Mouse (Mus musculus) MEL (cell line): Measurements from ENCODE around the gene Gapdh. TPM values are rescaled to one million over a fixed set of nuclear protein-coding genes. Genes with fewer than 3 reads are reported as not detected.

ENCODE experiments used
- DNase-seq: peaks from one replicate; pipeline ENCODE4 v3.0.0; 2011; ENCODE audit warnings: low read depth, low spot score
- H3K27ac ChIP-seq: 2 replicates; pipeline ENCODE4 v1.5.1; 2012; ENCODE audit warnings: low read depth, mild to moderate bottlenecking, control low read depth, low read length, moderate library complexity; ENCODE audit not compliant: control insufficient read depth
- H3K27me3 ChIP-seq, 2 experiments: fragments of 150-350 bp in 1 of 2; sonication (generic) in 1 of 2; 2 replicates each; pipeline ENCODE4 v1.6.1; 2012; ENCODE audit warnings: low read length in 2 of 2, mild to moderate bottlenecking in 2 of 2, improper control_type of control experiment in 1 of 2, moderate library complexity in 1 of 2; ENCODE audit not compliant: insufficient read depth in 2 of 2, control insufficient read depth in 1 of 2
- H3K36me3 ChIP-seq, 2 experiments: 2 replicates each; pipeline ENCODE4 v1.6.1; 2012 to 2014; ENCODE audit warnings: low read length in 2 of 2, improper control_type of control experiment in 1 of 2, inconsistent platforms in 1 of 2, mild to moderate bottlenecking in 1 of 2; ENCODE audit not compliant: insufficient read depth in 2 of 2, control insufficient read depth in 1 of 2
- H3K4me1 ChIP-seq, 2 experiments: fragments of 150-350 bp in 1 of 2; sonication (generic) in 1 of 2; 2 replicates each; pipeline ENCODE4 v1.6.1; 2012; ENCODE audit warnings: low read length in 2 of 2, improper control_type of control experiment in 1 of 2, mild to moderate bottlenecking in 1 of 2; ENCODE audit not compliant: insufficient read depth in 2 of 2, control insufficient read depth in 1 of 2
- H3K4me3 ChIP-seq, 2 experiments: fragments of 150-350 bp in 1 of 2; sonication (generic) in 1 of 2; 2 replicates each; pipeline ENCODE4 v1.5.1; 2012; ENCODE audit warnings: low read depth in 2 of 2, low read length in 2 of 2, mild to moderate bottlenecking in 2 of 2, moderate library complexity in 2 of 2, control low read depth in 1 of 2, improper control_type of control experiment in 1 of 2; ENCODE audit not compliant: control insufficient read depth in 1 of 2, insufficient read depth in 1 of 2
- H3K79me2 ChIP-seq: 2 replicates; pipeline ENCODE4 v1.6.1; 2012; ENCODE audit warnings: mild to moderate bottlenecking, low read length, moderate library complexity; ENCODE audit not compliant: control insufficient read depth, poor library complexity, insufficient read depth
- H3K9ac ChIP-seq: 2 replicates; pipeline ENCODE4 v1.6.1; 2012; ENCODE audit warnings: low read depth, mild to moderate bottlenecking, control low read depth, low read length, moderate library complexity; ENCODE audit not compliant: control insufficient read depth, poor library complexity, severe bottlenecking
- H3K9me3 ChIP-seq: fragments of 150-350 bp; sonication (generic); replicated peaks from 2 replicates; pipeline ENCODE4 v1.6.1; 2012; ENCODE audit warnings: mild to moderate bottlenecking, low read length, improper control_type of control experiment, moderate library complexity; ENCODE audit not compliant: insufficient read depth
- BHLHE40 ChIP-seq: IDR thresholded peaks from 2 replicates; pipeline ENCODE4 v1.6.1; 2012; ENCODE audit warnings: low read depth, mild to moderate bottlenecking, inconsistent platforms, low read length, improper control_type of control experiment, borderline replicate concordance
- CHD1 ChIP-seq: IDR thresholded peaks from 2 replicates; pipeline ENCODE4 v1.6.1; 2012; ENCODE audit warnings: low read depth, mild to moderate bottlenecking, inconsistent platforms, low read length, improper control_type of control experiment
- CHD2 ChIP-seq: IDR thresholded peaks from 2 replicates; pipeline ENCODE4 v1.6.1; 2011; ENCODE audit warnings: low read length, improper control_type of control experiment
- CTCF ChIP-seq, 3 experiments: IDR thresholded peaks in 2 of 3; conservative IDR thresholded peaks in 1 of 3; 2 replicates each; pipeline ENCODE4 v1.5.1; 2011 to 2012; ENCODE audit warnings: low read length in 3 of 3, low read depth in 2 of 3, mild to moderate bottlenecking in 2 of 3, improper control_type of control experiment in 1 of 3, inconsistent platforms in 1 of 3, mixed read lengths in 1 of 3, moderate library complexity in 1 of 3; ENCODE audit not compliant: control insufficient read depth in 1 of 3, insufficient read depth in 1 of 3, poor library complexity in 1 of 3, severe bottlenecking in 1 of 3
- E2F4 ChIP-seq: IDR thresholded peaks from 2 replicates; pipeline ENCODE4 v1.6.1; 2011; ENCODE audit warnings: low read depth, low read length, improper control_type of control experiment, borderline replicate concordance
- ELF1 ChIP-seq: IDR thresholded peaks from 2 replicates; pipeline ENCODE4 v1.6.1; 2014; ENCODE audit warnings: low read depth, mild to moderate bottlenecking, inconsistent platforms, low read length, improper control_type of control experiment, moderate library complexity
- EP300 ChIP-seq, 2 experiments: IDR thresholded peaks; 2 replicates each; pipeline ENCODE4 v1.6.1; 2011; ENCODE audit warnings: improper control_type of control experiment in 2 of 2, low read length in 2 of 2, low read depth in 1 of 2, mild to moderate bottlenecking in 1 of 2
- ETS1 ChIP-seq: IDR thresholded peaks from 2 replicates; pipeline ENCODE4 v1.6.1; 2012; ENCODE audit warnings: low read depth, mild to moderate bottlenecking, inconsistent platforms, low read length, improper control_type of control experiment, moderate library complexity
- GATA1 ChIP-seq: IDR thresholded peaks from 2 replicates; pipeline ENCODE4 v1.6.1; 2011; ENCODE audit warnings: low read depth, low read length, improper control_type of control experiment
- JUND ChIP-seq: IDR thresholded peaks from 2 replicates; pipeline ENCODE4 v1.6.1; 2011; ENCODE audit warnings: low read depth, mild to moderate bottlenecking, improper control_type of control experiment, low read length
- KAT2A ChIP-seq: conservative IDR thresholded peaks from 2 replicates; pipeline ENCODE4 v1.6.1; 2012; ENCODE audit warnings: low read depth, low read length, improper control_type of control experiment, inconsistent platforms
- MAX ChIP-seq: IDR thresholded peaks from 2 replicates; pipeline ENCODE4 v1.6.1; 2011; ENCODE audit warnings: low read length, improper control_type of control experiment
- MEF2A ChIP-seq: IDR thresholded peaks from 2 replicates; pipeline ENCODE4 v1.6.1; 2014; ENCODE audit warnings: low read depth, mild to moderate bottlenecking, inconsistent platforms, low read length, improper control_type of control experiment; ENCODE audit not compliant: poor library complexity, insufficient replicate concordance, severe bottlenecking; ENCODE audit errors: extremely low read depth
- MXI1 ChIP-seq: IDR thresholded peaks from 2 replicates; pipeline ENCODE4 v1.6.1; 2011; ENCODE audit warnings: mild to moderate bottlenecking, low read depth, low read length, improper control_type of control experiment
- MYB ChIP-seq: IDR thresholded peaks from 2 replicates; pipeline ENCODE4 v1.6.1; 2011; ENCODE audit warnings: mild to moderate bottlenecking, low read depth, low read length, improper control_type of control experiment
- MYC ChIP-seq: IDR thresholded peaks from 2 replicates; pipeline ENCODE4 v1.6.1; 2011; ENCODE audit warnings: low read depth, mild to moderate bottlenecking, low read length, improper control_type of control experiment, moderate library complexity
- NELFE ChIP-seq: IDR thresholded peaks from 2 replicates; pipeline ENCODE4 v1.6.1; 2011; ENCODE audit warnings: low read depth, low read length, improper control_type of control experiment
- NRF1 ChIP-seq: IDR thresholded peaks from 2 replicates; pipeline ENCODE4 v1.6.1; 2014; ENCODE audit warnings: low read depth, mild to moderate bottlenecking, inconsistent platforms, low read length, improper control_type of control experiment, moderate library complexity; ENCODE audit not compliant: poor library complexity, insufficient read depth, severe bottlenecking
- POLR2A ChIP-seq, 2 experiments: IDR thresholded peaks; 2 replicates each; pipeline ENCODE4 v1.6.1; 2011 to 2012; ENCODE audit warnings: low read length in 2 of 2, mild to moderate bottlenecking in 2 of 2, control low read depth in 1 of 2, improper control_type of control experiment in 1 of 2, low read depth in 1 of 2, moderate library complexity in 1 of 2; ENCODE audit not compliant: control insufficient read depth in 1 of 2, insufficient read depth in 1 of 2, poor library complexity in 1 of 2
- POLR2AphosphoS2 ChIP-seq: IDR thresholded peaks from 2 replicates; pipeline ENCODE4 v1.6.1; 2011; ENCODE audit warnings: low read length, improper control_type of control experiment
- POLR2AphosphoS5 ChIP-seq: IDR thresholded peaks from 2 replicates; pipeline ENCODE4 v1.6.1; 2012; ENCODE audit warnings: low read depth, borderline replicate concordance, mild to moderate bottlenecking, inconsistent platforms, low read length, moderate library complexity, mixed read lengths
- RCOR1 ChIP-seq: IDR thresholded peaks from 2 replicates; pipeline ENCODE4 v1.6.1; 2012; ENCODE audit warnings: low read depth, mild to moderate bottlenecking, inconsistent platforms, low read length, improper control_type of control experiment
- SIN3A ChIP-seq: IDR thresholded peaks from 2 replicates; pipeline ENCODE4 v1.6.1; 2012; ENCODE audit warnings: low read length, improper control_type of control experiment, inconsistent platforms
- TAL1 ChIP-seq: IDR thresholded peaks from 2 replicates; pipeline ENCODE4 v1.6.1; 2012; ENCODE audit warnings: mild to moderate bottlenecking, inconsistent platforms, low read length, moderate library complexity, mixed read lengths
- TBP ChIP-seq: IDR thresholded peaks from 2 replicates; pipeline ENCODE4 v1.8.0; 2011; ENCODE audit warnings: low read depth, low read length, improper control_type of control experiment
- UBTF ChIP-seq: IDR thresholded peaks from 2 replicates; pipeline ENCODE4 v1.6.1; 2012; ENCODE audit warnings: low read depth, mild to moderate bottlenecking, inconsistent platforms, low read length, improper control_type of control experiment, moderate library complexity, borderline replicate concordance; ENCODE audit not compliant: insufficient read depth
- USF1 ChIP-seq: IDR thresholded peaks from 2 replicates; pipeline ENCODE4 v1.6.1; 2014; ENCODE audit warnings: low read depth, mild to moderate bottlenecking, inconsistent platforms, low read length, improper control_type of control experiment, moderate library complexity
- ZC3H11A ChIP-seq: IDR thresholded peaks from 2 replicates; pipeline ENCODE4 v1.6.1; 2012; ENCODE audit warnings: low read depth, mild to moderate bottlenecking, inconsistent platforms, low read length, improper control_type of control experiment
- ZMIZ1 ChIP-seq: IDR thresholded peaks from 2 replicates; pipeline ENCODE4 v1.6.1; 2012; ENCODE audit warnings: low read depth, mild to moderate bottlenecking, inconsistent platforms, low read length, improper control_type of control experiment, moderate library complexity
- ZNF384 ChIP-seq: IDR thresholded peaks from 2 replicates; pipeline ENCODE4 v1.6.1; 2012; ENCODE audit warnings: low read depth, mild to moderate bottlenecking, inconsistent platforms, low read length, improper control_type of control experiment
- polyA plus RNA-seq, 2 experiments: library from polyadenylated mRNA; stranded (reverse) in 1 of 2; unstranded in 1 of 2; fragments of >175 nt in 1 of 2; fragments of >200 nt in 1 of 2; gene quantifications; 2 replicates each; pipeline versions ENCODE4 v1.2.1 to v1.2.4; 2012; ENCODE audit warnings: low replicate concordance in 2 of 2, low read depth in 1 of 2; ENCODE audit not compliant: insufficient read length in 2 of 2, insufficient read depth in 1 of 2, missing spikeins in 1 of 2
- total RNA-seq: library from RNA; depleted of rRNA; stranded (reverse); fragments of 300-350 nt; gene quantifications from 2 replicates; pipeline ENCODE4 v1.2.3, GENCODE M21; 2012

Gapdh gene
- total and polyA plus RNA-seq, 3 experiments = 723 to 1,834 TPM; not detected in 1

GRCm38 (mm10) chr6:125191332-125192015, 25.2 kb upstream of the Gapdh start, which contains the start of the genes Ncapd2 and Mrpl51:
Gene Ncapd2 (minus strand): TSS chr6:125191701.
Gene Mrpl51 (plus strand): TSS chr6:125191801.
- H3K27ac ChIP-seq = peak within 1 kb of the TSS; percentile 100
- H3K36me3 ChIP-seq = peaks cover 19% of the 10 kb centered on the region in 2 experiments
- H3K27me3 ChIP-seq = no peaks in the 10 kb centered on the region
- no peak for TF ChIP-seq ZNF384
- TF ChIP-seq ZC3H11A = no peak
- no peak for TF ChIP-seq TAL1
- TF ChIP-seq NELFE = peak; percentile 87
- peak; percentile 66; the same call in 1 of the 2 replicates for TF ChIP-seq SIN3A
- TF ChIP-seq TBP = peak; percentile 41
- TF ChIP-seq RCOR1 = no peak
- no peak for TF ChIP-seq CTCF (IDR thresholded peaks at IDR 0.05 in 2 of 3, conservative IDR thresholded peaks at IDR 0.05 in 1 of 3; ENCODE audit: control insufficient read depth in 1 of 3, insufficient read depth in 1 of 3, low read depth in 2 of 3, low read length in 3 of 3, poor library complexity in 1 of 3, severe bottlenecking in 1 of 3)
- peak; percentile 82 for TF ChIP-seq ZMIZ1
- no peak for TF ChIP-seq MEF2A
- TF ChIP-seq USF1 = peak; percentile 18; the same call in 1 of the 2 replicates
- peak; percentile 57; the same call in 1 of the 2 replicates for TF ChIP-seq E2F4
- TF ChIP-seq BHLHE40 = no peak
- no peak for TF ChIP-seq POLR2AphosphoS5
- TF ChIP-seq CHD1 = no peak; the same call in none of the 2 replicates
- peak; percentile 90 to 92 for TF ChIP-seq POLR2A (IDR thresholded peaks at IDR 0.05; ENCODE audit: control insufficient read depth in 1 of 2, insufficient read depth in 1 of 2, low read depth in 1 of 2, low read length in 2 of 2, poor library complexity in 1 of 2)
- TF ChIP-seq ETS1 = peak; percentile 23; the same call in 1 of the 2 replicates
- 0 out of 2 replicates have a peak, but pooled peaks have one; percentile 29 for TF ChIP-seq ELF1
- peak; percentile 68 for TF ChIP-seq NRF1
- TF ChIP-seq CHD2 = 0 out of 2 replicates have a peak, but pooled peaks have one; percentile 15
- TF ChIP-seq EP300 (IDR thresholded peaks at IDR 0.05; ENCODE audit: low read depth in 1 of 2, low read length in 2 of 2) = no peak
- TF ChIP-seq GATA1 = no peak
- TF ChIP-seq POLR2AphosphoS2 = peak; percentile 82; the same call in 1 of the 2 replicates
- peak; percentile 93 for TF ChIP-seq MYC
- peak; percentile 79 for TF ChIP-seq MAX
- no peak for TF ChIP-seq UBTF
- peak; percentile 31 for TF ChIP-seq KAT2A
- TF ChIP-seq JUND = no peak
- TF ChIP-seq MXI1 = peak; percentile 88
- TF ChIP-seq MYB = no peak
- TF ChIP-seq, all 39 proteins: peak for 16
- Histone ChIP-seq H3K79me2 (peaks cover 36% of the 10 kb centered on the region), H3K4me3 (peak within 1 kb of the TSS; percentile 89 to 90), H3K9me3 (no peaks in the 10 kb centered on the region), H3K4me1 (peaks cover 3 to 11% of the 10 kb centered on the region in 2 experiments; a peak in 3 of 4 replicates), H3K9ac (peak within 1 kb of the TSS; percentile 99)
- DNase-seq = peak; percentile 99
